Mouse (Mus musculus) CH12.LX (cell line): ENCODE data around the gene Mrpl38. TPM values are rescaled to one million over a fixed set of nuclear protein-coding genes. Genes with fewer than 3 reads are reported as not detected.

Experiments
- DNase-seq: peaks from one replicate; pipeline ENCODE4 v3.0.0-alpha.2; 2013; ENCODE audit errors: extremely low read depth
- H3K27ac ChIP-seq: 2 replicates; pipeline ENCODE4 v1.5.1; 2012; ENCODE audit warnings: low read depth, mild to moderate bottlenecking, control low read depth, moderate library complexity; ENCODE audit not compliant: insufficient read depth
- H3K27me3 ChIP-seq: replicated peaks from 2 replicates; pipeline ENCODE3; 2012; ENCODE audit warnings: inconsistent platforms
- H3K36me3 ChIP-seq, 2 experiments: replicated peaks in 1 of 2; 2 replicates each; pipeline versions ENCODE3 to v1.6.1; 2012; ENCODE audit warnings: inconsistent platforms in 1 of 2, low read length in 1 of 2, mild to moderate bottlenecking in 1 of 2, mixed read lengths in 1 of 2, moderate library complexity in 1 of 2; ENCODE audit not compliant: control insufficient read depth in 1 of 2, insufficient read depth in 1 of 2
- H3K4me1 ChIP-seq, 2 experiments: 2 replicates each; pipeline ENCODE4 v1.6.1; 2012; ENCODE audit warnings: inconsistent platforms in 1 of 2, moderate library complexity in 1 of 2; ENCODE audit not compliant: insufficient read depth in 2 of 2, control insufficient read depth in 1 of 2
- H3K4me2 ChIP-seq: 2 replicates; pipeline ENCODE4 v1.6.1; 2012; ENCODE audit warnings: low read depth, mild to moderate bottlenecking, control low read depth; ENCODE audit not compliant: poor library complexity, insufficient read depth, severe bottlenecking
- H3K4me3 ChIP-seq, 3 experiments: fragments of 150-350 bp in 1 of 3; sonication (generic) in 1 of 3; replicated peaks in 1 of 3; 2 replicates each; pipeline versions ENCODE3 to v1.5.1; 2011 to 2012; ENCODE audit warnings: low read depth in 2 of 3, low read length in 2 of 3, mild to moderate bottlenecking in 2 of 3, moderate library complexity in 2 of 3, control low read depth in 1 of 3, improper control_type of control experiment in 1 of 3, inconsistent platforms in 1 of 3, mixed read lengths in 1 of 3; ENCODE audit not compliant: poor library complexity in 1 of 3
- H3K79me2 ChIP-seq: replicated peaks from 2 replicates; pipeline ENCODE4 v1.6.1; 2012; ENCODE audit warnings: mild to moderate bottlenecking, moderate library complexity; ENCODE audit not compliant: control insufficient read depth, poor library complexity, insufficient read depth, severe bottlenecking; ENCODE audit errors: extremely low read depth
- H3K9ac ChIP-seq: 2 replicates; pipeline ENCODE4 v1.6.1; 2012; ENCODE audit warnings: low read depth, mild to moderate bottlenecking, control low read depth, moderate library complexity; ENCODE audit not compliant: insufficient read depth
- H3K9me3 ChIP-seq: replicated peaks from 2 replicates; pipeline ENCODE3; 2012; ENCODE audit warnings: low read length, inconsistent platforms, mixed read lengths
- IRF4 ChIP-seq: IDR thresholded peaks from 2 replicates; pipeline ENCODE4 v1.6.1; 2014; ENCODE audit warnings: low read depth, mild to moderate bottlenecking, inconsistent platforms, low read length, improper control_type of control experiment
- JUN ChIP-seq: IDR thresholded peaks from 2 replicates; pipeline ENCODE4 v1.6.1; 2011; ENCODE audit warnings: low read depth, mild to moderate bottlenecking, low read length, improper control_type of control experiment, moderate library complexity; ENCODE audit not compliant: insufficient read depth
- KAT2A ChIP-seq: IDR thresholded peaks from 2 replicates; pipeline ENCODE4 v1.6.1; 2012; ENCODE audit warnings: low read length, improper control_type of control experiment, inconsistent platforms; ENCODE audit not compliant: insufficient replicate concordance
- MAFK ChIP-seq: IDR thresholded peaks from 2 replicates; pipeline ENCODE4 v1.6.1; 2011; ENCODE audit warnings: low read length, improper control_type of control experiment; ENCODE audit not compliant: insufficient replicate concordance
- MAZ ChIP-seq: IDR thresholded peaks from 2 replicates; pipeline ENCODE4 v1.6.1; 2012; ENCODE audit warnings: low read depth, mild to moderate bottlenecking, inconsistent platforms, low read length, improper control_type of control experiment, moderate library complexity
- MEF2A ChIP-seq: IDR thresholded peaks from 2 replicates; pipeline ENCODE4 v1.6.1; 2014; ENCODE audit warnings: low read depth, mild to moderate bottlenecking, inconsistent platforms, low read length, improper control_type of control experiment, borderline replicate concordance
- NRF1 ChIP-seq: IDR thresholded peaks from 2 replicates; pipeline ENCODE4 v1.6.1; 2014; ENCODE audit warnings: low read depth, mild to moderate bottlenecking, inconsistent platforms, low read length, improper control_type of control experiment, moderate library complexity
- POLR2AphosphoS2 ChIP-seq: IDR thresholded peaks from 2 replicates; pipeline ENCODE4 v1.6.1; 2011; ENCODE audit warnings: low read depth, low read length, improper control_type of control experiment
- SIN3A ChIP-seq: IDR thresholded peaks from 2 replicates; pipeline ENCODE4 v1.6.1; 2012; ENCODE audit warnings: low read length, improper control_type of control experiment, inconsistent platforms
- TCF12 ChIP-seq: IDR thresholded peaks from 2 replicates; pipeline ENCODE4 v1.6.1; 2014; ENCODE audit warnings: low read depth, mild to moderate bottlenecking, inconsistent platforms, low read length, improper control_type of control experiment
- USF1 ChIP-seq: IDR thresholded peaks from 2 replicates; pipeline ENCODE4 v1.6.1; 2014; ENCODE audit warnings: low read depth, mild to moderate bottlenecking, inconsistent platforms, low read length, improper control_type of control experiment
- ZMIZ1 ChIP-seq: IDR thresholded peaks from 2 replicates; pipeline ENCODE4 v1.6.1; 2012; ENCODE audit warnings: low read depth, mild to moderate bottlenecking, inconsistent platforms, low read length, improper control_type of control experiment
- dilution Hi-C: fragments of 300-500 bp; cut with MboI; formaldehyde crosslinking; loops from 2 replicates; pipeline ENCODE4 v1.14.3; 2020; ENCODE audit warnings: low sequenced_read_pairs; ENCODE audit not compliant: extremely low pct_unique_long_range_greater_than_20kb, extremely low pct_ligation_motif_present
- in situ Hi-C: fragments of 300-500 bp; cut with MboI; formaldehyde crosslinking; loops from 3 replicates; pipeline ENCODE4 v1.14.3; 2019; ENCODE audit warnings: low sequenced_read_pairs, low pct_ligation_motif_present, low pct_unique_long_range_greater_than_20kb, mixed read lengths
- polyA plus RNA-seq: library from polyadenylated mRNA; unstranded; fragments of >175 nt; gene quantifications from 2 replicates; pipeline ENCODE4 v1.2.1, GENCODE M21; 2012; ENCODE audit warnings: low read depth; ENCODE audit not compliant: insufficient read length
- total RNA-seq, 2 experiments: library from RNA; depleted of rRNA; stranded (reverse); fragments of 300-350 nt in 1 of 2; fragments of >200 nt in 1 of 2; gene quantifications; 2 replicates each; pipeline ENCODE4 v1.2.3; 2012 to 2014

Gene Mrpl38
- total and polyA plus RNA-seq, 3 experiments, result 109 to 188 (median 157) TPM

DNA sequence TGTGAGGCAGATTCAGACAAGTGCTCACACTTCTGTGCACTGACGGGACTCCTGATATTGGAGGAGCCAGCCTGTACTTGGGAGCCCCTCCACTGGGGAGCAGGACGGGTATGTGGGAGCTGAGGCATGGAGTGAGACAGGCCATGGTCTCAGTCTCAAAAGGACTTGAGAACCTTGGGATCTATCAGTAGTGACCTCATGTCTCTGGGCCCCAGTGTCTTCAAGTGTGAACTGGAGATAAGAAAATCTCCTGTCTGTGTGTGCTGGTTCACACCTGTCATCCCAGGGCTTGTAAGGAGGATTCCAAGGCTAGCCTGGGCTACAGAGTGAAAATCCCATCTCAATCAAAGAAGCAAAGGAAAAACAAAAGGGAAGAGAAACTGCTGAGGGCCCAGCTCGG is 4.8 kb upstream of the Mrpl38 start:
- no peak overlapping the region for H3K4me2 ChIP-seq
- no peaks in the 10 kb centered on the region for H3K27me3 ChIP-seq
- in situ Hi-C loops, result no loop called here
- DNase-seq, result no peak
- H3K27ac ChIP-seq, result no peak overlapping the region
- H3K4me3 ChIP-seq, result no peak overlapping the region
- H3K9me3 ChIP-seq, result no peaks in the 10 kb centered on the region
- dilution Hi-C loops, result no loop called here
- peaks cover under 1% of the 10 kb centered on the region; the same call in 1 of the 2 replicates for H3K79me2 ChIP-seq
- TF ChIP-seq MEF2A (no peak), POLR2AphosphoS2 (no peak), JUN (no peak)
- peaks cover 14 to 40% of the 10 kb centered on the region in 2 experiments for H3K4me1 ChIP-seq
- H3K36me3 ChIP-seq, result peaks cover 64 to 79% of the 10 kb centered on the region in 2 experiments
- no peak overlapping the region for H3K9ac ChIP-seq

DNA sequence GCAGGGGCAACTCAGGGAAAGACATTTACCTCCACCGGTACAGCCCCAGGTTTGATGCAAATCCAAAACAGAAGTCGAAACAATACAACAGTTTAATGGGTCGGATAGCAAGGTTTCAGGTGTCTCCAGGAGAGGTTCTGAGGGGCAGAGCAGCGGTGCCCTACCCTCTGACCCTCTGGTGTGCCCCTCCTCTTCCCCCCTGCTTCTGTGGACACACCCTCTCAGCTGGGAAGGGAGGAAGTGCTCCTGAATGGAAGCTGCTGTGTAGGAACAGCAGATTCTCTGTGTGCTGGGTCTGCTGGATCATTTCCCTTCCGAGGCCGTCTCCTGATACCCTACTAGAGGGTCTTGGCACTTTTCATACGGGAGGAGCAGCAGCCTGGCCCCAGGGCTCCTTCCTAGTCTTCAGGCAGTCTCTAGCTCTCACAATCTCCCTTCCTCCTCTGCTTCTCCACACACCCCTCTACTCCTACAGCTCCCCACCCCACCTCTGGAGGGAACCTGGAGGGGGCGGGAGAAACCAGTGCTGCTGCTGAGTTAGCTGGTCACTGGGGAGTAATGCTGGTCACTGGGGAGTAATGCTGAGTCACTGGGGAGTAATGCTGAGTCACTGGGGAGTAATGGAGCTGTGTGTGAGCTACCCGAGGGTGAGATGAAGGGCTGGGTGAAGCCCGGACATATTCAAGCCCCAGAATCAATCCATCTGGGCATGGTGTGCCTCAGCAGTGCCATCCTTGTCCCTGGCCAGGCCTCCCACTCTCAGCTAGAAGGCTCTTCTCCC is 3.7 kb upstream of the Mrpl38 start:
- peak; percentile 42 for DNase-seq
- peaks cover 14 to 45% of the 10 kb centered on the region in 2 experiments for H3K4me1 ChIP-seq

DNA sequence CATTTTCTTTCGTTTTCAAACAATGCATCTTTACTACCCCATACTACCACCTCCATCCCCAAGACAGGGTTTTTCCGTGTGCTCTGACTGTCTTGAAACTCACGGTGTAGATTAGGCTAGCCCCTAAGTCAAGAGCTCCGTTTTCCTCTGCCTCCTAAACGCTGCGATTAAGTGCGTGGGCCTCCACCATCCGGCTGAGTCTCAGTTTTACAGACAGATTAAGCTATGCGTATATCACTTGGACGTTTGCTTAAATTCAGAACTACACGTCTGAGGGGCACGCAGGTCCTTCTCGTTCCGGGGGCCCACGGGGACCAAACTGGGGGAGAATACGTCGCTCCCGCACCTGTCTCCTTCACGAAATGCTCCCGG is 586 bp downstream of the Mrpl38 start:
- Histone ChIP-seq H3K4me2 (peak overlapping the region; percentile 81), H3K27ac (peak overlapping the region; percentile 47), H3K9ac (peak overlapping the region; percentile 92), H3K4me1 (peaks cover 21 to 54% of the 10 kb centered on the region in 2 experiments), H3K9me3 (no peaks in the 10 kb centered on the region), H3K36me3 (peaks cover 39 to 65% of the 10 kb centered on the region in 2 experiments), H3K27me3 (no peaks in the 10 kb centered on the region), H3K79me2 (peaks cover 24% of the 10 kb centered on the region), H3K4me3 (peak overlapping the region; percentile 83 to 95 (median 83))
- DNase-seq, result peak; percentile 33
- dilution Hi-C loops, result no loop called here
- in situ Hi-C loops, result no loop called here
- peak; percentile 5; the same call in 1 of the 2 replicates for TF ChIP-seq SIN3A
- 0 out of 2 replicates have a peak, but pooled peaks have one; percentile 19 for TF ChIP-seq MAZ
- no peak for TF ChIP-seq NRF1

More for the DNA sequence above, 3.7 kb upstream of the Mrpl38 start:
- Histone ChIP-seq H3K79me2 (peaks cover 11% of the 10 kb centered on the region), H3K4me2 (no peak overlapping the region), H3K4me3 (no peak overlapping the region), H3K27ac (no peak overlapping the region), H3K9ac (no peak overlapping the region), H3K9me3 (no peaks in the 10 kb centered on the region), H3K27me3 (no peaks in the 10 kb centered on the region), H3K36me3 (peaks cover 53 to 68% of the 10 kb centered on the region in 2 experiments)
- no peak for TF ChIP-seq USF1
- no peak for TF ChIP-seq JUN
- no peak for TF ChIP-seq TCF12
- no peak for TF ChIP-seq IRF4
- no peak for TF ChIP-seq KAT2A
- no peak for TF ChIP-seq ZMIZ1
- peak; percentile 74; the same call in 1 of the 2 replicates for TF ChIP-seq MAFK
- in situ Hi-C loops (no loop called here), dilution Hi-C loops (no loop called here)
